ENCODE assay signal across 1 mouse cellular context in the genomic region with DNA sequence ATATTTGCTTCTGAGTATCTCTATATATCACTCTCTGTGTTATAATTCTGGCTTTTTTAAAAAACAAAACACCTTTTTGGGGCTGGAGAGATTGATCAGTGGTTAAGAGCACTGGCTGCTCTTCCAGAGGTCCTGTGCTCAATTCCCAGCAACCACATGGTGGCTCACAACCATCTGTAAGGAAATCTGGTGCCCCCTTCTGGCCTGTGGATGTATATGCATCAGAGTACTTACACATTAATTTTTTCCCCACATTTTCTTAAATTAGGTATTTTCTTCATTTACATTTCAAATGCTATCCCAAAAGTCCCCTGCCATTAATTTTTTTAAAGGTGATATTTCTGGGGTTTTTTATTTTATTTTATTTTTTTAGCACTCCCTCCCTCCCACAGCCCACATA.
TF ChIP-seq lines count a peak whose summit lies in the region.

No protein-coding gene starts in this region.

TF ChIP-seq in MEL, 35 proteins besides CTCF, POLR2A, EP300 and RAD21:
- TF ChIP-seq MAZ (IDR thresholded peaks at IDR 0.05; ENCODE audit: low read depth, low read length) (no peak), ZMIZ1 (IDR thresholded peaks at IDR 0.05; ENCODE audit: low read depth, low read length) (no peak), ETS1 (IDR thresholded peaks at IDR 0.05; ENCODE audit: low read depth, low read length) (no peak), SMC3 (IDR thresholded peaks at IDR 0.05; ENCODE audit: low read depth, low read length) (peak; percentile 57), MEF2A (IDR thresholded peaks at IDR 0.05; ENCODE audit: extremely low read depth, insufficient replicate concordance, low read depth, low read length, poor library complexity, severe bottlenecking) (no peak), MYB (IDR thresholded peaks at IDR 0.05; ENCODE audit: low read depth, low read length) (no peak), SIN3A (IDR thresholded peaks at IDR 0.05; ENCODE audit: low read length) (no peak), MYC (IDR thresholded peaks at IDR 0.05; ENCODE audit: low read depth, low read length) (peak; percentile 59; the same call in 1 of the 2 replicates), RCOR1 (IDR thresholded peaks at IDR 0.05; ENCODE audit: low read depth, low read length) (no peak), TAL1 (IDR thresholded peaks at IDR 0.05; ENCODE audit: low read length) (no peak), NELFE (IDR thresholded peaks at IDR 0.05; ENCODE audit: low read depth, low read length) (no peak)
